Mouse (Mus musculus): ENCODE measurements around the gene Mosmo.
"Not testable (repeated sequence)": the region's sequence is repeated elsewhere in the genome, so short reads cannot be mapped to it uniquely, and the experiment has no call there.

The Mosmo gene

DNA sequence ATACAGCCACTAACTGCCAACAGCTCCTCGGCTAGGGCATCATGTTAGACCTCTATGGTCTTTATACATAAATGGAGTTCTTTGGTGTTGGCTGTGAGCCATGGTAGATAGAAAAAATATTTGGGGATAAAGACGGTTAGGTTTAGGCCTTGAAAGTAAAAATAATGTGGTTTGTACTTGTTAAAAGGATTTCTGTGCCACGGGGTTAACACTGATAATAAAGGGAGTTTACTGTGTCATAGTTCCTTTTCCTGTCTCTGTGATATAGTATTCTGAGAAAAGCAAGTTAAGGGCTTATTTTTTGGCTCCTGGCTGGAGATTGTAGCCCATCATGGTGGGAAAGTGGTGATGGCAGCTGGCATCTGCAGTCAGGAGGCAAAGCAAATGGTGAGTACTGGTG is 26.5 kb downstream of the Mosmo start:
- no peak for DNase-seq (ENCODE audit: low spot score)

DNA sequence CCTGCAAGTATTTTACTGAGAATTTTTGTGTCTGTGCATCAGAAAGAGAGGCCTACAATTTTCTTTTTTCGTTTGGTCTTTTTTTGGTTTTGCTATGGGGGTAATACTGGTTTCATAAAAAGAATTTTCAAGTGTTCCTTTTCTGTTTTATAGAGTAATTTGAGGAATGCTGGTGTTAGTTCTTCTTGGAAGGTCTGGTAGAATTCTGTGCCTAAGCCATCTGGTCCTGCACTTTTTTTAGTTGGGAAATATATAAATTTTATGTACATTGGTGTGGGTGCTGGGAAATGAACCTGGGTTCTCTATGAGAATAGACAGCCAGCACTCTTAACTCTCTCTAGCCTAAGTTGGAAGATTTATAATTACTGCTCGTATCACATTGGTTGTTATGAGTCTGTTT is 34.7 kb downstream of the Mosmo start:
- DNase-seq (ENCODE audit: low spot score): no peak

DNA sequence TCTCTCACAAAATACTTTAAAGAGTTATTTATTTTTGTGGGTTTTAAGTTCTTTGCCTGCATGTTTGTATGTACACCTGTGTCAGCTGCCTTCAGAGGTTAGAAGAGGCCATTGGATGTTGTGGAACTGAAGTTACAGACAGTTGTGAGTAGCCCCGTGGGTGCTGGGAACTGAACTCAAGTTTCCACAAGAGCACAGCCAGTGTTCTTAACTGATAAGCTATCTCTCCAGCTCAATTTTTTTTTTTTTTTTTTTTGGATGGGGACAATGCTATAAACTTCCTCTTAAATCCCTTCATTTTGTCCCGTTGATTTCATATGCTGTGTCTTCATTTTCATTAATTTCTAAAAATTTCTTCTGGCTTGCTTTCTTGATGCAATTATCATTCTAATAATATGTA is 35.8 kb downstream of the Mosmo start:
- no peak for DNase-seq (ENCODE audit: low spot score)

DNA sequence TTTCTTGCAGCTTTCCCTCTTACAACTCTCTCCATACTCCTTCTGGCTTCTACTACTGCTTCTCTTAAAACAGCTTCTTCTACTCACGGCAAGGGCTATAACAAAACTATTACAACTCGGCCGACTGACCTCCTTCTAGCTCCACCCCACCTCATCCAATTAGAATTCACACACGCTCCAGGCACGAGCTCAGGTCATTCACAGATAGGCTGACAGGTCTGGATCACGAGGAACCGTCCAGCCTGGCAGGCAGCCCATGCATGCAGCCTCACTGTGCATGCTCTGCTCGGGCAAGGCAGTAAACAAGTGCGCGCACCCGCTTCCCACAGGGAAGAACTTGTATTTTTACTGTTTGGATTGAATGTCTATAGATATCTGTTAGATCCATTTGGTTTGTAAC is 36.5 kb downstream of the Mosmo start:
- not testable (repeated sequence) for DNase-seq (ENCODE audit: low spot score)

DNA sequence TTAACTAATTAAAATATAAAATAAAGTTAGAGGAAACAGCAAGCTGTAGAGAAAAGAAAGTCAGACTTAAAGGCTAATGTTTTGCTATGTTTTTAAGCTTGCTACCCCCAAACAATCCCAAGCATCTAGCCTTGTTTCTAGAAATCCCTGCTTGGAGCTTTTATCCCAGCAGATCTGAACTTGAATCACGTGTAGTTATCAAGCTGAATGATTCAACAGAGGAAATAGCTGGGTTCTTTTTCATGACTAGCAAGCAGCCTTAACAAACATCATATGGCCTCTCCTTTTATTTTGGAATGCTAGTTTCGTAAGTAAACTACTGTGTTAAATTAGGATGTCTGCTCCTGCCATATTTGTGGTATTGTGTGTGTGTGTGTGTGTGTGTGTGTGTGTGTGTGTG is 39.8 kb downstream of the Mosmo start:
- no peak for DNase-seq (ENCODE audit: low spot score)

DNA sequence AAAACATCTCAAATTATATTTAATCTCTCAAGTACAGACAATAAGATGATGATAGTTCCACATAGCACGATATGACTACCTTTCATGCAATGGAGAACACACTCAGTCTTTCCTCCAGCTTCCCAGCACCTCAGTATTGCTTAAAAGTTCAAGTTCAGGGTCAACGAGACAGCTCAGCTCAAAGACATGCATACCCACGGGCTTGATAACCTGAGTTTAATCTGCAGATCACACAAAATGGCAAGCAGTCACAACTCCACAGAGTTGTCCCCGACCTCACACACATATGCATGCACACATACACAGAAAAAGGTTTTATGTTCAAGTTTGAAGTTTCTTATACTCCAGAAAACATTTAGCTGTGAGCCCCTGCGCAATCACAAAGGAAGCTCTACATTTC is 43.6 kb downstream of the Mosmo start:
- no peak for DNase-seq (ENCODE audit: low spot score)

DNA sequence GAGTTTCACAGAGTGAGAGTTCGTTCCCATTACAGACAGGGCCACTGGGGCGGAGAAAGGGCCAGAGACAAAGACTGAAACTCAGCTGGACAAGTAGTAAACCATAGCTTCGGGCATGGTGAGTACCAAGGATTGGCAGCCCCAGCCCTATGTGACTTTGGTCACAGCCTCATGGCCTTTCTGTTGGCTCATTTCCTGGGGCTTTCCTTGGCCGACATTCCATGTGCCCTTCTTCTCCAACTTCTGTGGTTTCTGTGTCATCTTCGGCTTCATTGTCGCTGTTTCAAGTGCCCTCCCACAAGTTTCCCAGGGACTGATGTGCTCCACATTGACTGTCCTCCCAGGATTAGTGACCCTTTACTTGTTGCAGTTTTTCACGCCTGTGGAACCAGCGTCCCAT is 44.0 kb downstream of the Mosmo start:
- DNase-seq (ENCODE audit: low spot score): no peak

DNA sequence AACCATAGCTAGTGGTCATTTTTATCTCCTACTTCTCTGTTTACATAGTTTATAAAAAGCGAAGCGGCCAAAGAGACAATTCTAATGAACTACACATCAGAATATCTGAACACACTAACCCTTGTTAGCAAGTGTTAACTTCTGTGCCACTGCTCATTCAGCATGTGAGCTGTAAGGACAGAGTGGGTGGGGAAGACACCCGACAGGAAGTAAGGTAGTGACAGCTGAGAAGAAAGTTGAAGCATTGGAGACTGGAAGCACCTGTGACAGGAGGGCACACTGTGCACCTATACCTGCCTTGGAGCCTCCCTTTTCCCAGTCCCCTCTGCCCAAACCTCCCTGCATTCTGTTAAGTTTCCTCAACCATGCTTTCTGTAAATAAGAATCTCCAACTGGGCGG is 44.6 kb downstream of the Mosmo start:
- DNase-seq (ENCODE audit: low spot score): no peak

DNA sequence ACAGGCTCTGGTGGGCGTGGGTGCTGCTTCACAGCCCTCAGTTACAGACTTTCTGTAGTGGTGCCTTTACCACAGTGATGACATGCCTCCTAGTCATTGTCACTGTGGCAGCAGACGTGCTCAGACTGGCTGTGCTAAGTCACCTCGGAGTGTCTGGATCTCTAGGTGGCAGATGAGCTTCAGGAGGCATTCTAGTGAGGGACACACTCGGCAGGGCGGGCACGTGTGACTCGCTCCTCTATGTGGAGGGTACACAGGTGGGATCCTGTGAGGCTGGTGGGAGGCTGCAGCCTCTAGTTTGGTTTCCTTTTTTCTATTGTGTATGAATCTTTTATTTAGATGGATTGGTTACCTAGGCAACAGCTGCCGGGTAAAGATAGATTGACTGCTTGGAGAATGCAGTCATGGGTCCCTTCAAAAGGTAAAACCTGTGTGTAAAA is 45.4 kb downstream of the Mosmo start:
- DNase-seq (ENCODE audit: low spot score): no peak

DNA sequence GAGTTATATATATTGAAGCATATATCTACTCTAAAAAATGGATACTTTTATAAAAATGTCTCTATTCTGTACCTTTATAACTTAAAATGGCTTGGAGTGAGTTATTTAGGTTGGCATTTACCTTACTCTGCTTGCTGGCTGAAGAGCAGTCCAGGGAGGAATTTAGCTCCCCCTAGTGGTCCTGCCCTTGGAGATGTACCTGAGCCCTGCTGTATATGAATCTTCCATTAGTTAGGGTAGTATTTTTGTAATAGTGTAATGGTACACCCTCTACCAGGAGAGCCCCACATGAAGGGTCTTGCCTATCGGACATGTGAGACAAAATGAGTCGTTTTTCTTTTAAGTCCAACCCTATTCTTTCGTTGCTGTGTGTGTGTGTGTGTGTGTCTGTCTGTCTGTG is 50.2 kb downstream of the Mosmo start:
- no peak for DNase-seq (ENCODE audit: low spot score)

DNA sequence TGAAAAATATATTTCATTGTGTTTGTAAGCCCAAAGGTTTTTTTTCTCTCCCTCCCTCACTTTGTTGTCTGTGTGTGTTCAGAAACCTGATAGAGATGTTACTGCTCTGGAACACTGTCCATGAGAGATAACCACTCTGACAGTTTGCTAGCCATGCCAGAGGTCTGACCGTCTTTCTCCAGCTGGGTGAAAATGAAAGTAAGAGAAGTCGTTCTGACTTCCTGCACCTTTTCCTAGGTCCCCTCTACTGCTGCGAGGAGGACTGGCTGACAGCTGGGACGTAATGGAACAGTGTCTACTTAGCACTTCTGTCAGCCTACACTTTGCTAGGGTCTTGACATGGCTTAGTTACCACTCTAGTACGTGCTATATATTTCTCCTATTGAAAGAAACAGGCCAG is 52.2 kb downstream of the Mosmo start:
- no peak for DNase-seq (ENCODE audit: low spot score)

DNA sequence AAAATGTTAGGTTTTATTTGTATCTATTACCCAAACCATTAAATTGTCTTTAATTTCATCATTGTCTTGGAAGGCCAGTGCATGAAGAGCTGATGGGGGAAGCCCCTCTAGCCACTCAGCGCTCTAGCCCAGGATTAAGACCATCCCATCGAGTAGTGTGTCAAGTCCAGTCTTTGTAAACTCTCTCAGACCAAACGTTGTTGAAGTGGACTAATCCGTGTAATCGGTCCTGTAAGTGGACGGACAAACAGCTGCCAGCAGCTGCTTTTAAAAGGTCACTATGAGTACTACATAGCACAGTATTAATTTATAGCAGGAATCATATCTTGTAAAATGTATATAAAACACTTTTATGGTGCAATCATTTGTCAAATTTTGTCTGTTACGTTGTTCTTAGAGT is 55.5 kb downstream of the Mosmo start:
- DNase-seq (ENCODE audit: low spot score): no peak

DNA sequence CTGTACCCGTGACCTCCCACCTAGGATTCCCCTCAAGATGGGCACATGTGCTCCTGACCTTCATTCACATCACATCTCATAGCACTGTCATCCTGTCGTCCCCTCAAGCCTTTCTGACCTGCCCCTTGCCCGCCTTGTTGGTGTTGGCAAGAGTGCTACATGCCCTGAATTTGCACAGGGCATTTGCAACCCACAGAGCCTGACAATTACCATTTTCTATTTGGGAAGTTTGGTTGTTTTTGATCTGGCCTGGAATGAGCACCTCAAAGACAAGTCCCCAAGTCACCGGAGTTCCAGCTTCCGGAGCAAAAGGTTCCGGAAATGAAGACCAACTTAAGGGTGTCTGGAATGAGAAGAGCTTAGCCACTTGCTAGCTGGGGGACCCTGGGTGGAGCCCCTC is 61.6 kb downstream of the Mosmo start, which contains the start of gene Vwa3a:
Gene Vwa3a (plus strand): TSS at position 301 of the 400 bp plus-strand sequence.
- no peak for DNase-seq (ENCODE audit: low spot score)

DNA sequence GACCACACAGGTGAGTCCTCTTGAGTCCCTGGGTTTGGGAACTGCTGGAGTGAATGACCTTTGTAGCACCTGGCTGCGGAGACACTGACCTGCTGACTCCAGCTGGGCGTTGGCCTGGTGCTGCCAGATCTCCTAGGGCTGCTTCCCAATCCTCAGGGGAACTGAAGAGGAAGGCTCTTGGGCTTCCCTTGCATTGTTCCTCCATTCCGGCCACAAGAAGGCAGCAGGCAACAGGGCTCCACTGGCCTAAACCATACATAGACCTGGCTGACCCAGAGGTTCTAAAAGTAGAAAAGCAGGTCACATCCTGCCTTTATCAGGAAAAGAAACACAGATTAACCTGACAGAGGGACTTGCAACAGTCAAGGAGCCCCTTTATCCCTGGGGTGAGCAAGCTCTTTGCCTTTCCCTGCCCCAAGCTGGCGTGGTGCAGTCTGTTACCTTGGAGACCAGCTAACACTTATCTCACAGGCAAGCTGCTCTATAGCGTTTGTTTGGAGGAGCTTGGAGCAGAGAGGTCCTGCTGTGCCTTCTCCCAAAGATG is 62.2 kb downstream of the Mosmo start:
- DNase-seq (ENCODE audit: low spot score): no peak

DNA sequence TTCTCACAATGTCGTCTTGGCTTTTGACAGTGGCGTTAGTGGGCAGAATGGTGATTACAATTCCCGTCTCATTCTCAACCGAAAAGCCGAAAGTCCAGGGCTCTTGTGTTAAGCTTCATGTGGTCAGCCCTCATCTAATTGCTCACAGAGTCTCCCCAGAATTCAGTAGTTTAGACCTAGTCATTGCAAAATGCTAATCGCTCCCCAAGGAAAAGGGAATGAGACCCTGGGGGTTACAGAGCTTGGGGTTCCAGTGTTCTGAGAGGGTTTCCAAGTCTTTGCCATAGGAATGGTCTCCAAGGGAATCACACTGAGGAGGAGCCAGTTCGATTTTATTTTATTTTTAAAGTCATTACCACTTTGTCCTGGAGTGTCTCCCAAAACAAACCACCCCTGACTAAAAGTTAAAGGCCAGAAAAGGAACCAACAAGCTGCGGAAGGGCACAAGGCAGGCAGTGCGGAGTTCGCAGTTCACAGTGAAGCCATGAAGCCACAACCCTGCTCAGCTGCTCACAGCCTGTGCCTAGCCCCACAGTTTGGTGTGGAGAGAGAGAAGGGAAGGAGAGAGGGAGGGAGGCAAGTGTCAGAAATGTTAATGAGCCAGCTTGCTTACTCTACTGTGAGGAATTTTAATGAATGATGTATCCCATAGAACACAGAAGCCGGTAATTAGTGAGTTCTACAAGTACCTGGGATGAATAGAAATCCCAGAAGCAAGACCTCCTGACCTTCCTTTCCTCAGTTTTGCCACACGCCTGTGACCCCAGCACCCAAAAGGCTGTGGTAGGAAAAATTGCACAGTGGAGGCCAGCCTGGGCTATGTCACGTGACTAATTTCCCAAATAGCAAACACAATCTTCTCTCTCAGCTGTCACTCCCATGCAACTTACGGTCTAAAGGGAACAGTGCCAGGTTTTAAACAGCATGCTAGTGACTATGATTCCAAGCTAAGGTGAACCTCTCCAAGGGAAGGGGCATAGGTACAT is 66.2 kb downstream of the Mosmo start:
- DNase-seq (ENCODE audit: low spot score): no peak

DNA sequence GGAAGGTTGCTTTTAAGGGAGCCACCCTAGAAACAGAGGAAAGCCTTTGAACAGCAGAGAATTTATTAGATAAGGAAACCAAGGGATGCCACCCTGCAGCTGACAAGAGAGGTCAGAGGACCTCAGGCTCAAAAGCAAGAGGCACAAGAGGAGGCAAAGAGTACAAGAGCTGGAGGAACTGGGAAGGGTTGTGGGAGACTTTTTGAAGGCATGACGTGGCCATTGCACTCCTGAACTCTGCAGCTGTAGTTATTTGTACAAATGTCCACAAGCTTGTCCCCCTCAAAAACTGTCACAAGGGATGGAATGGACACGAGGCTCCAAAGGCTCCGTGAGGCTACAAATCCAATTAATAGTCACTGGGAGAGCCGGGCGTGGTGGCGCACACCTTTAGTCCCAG is 67.2 kb downstream of the Mosmo start:
- DNase-seq (ENCODE audit: low spot score): no peak

DNA sequence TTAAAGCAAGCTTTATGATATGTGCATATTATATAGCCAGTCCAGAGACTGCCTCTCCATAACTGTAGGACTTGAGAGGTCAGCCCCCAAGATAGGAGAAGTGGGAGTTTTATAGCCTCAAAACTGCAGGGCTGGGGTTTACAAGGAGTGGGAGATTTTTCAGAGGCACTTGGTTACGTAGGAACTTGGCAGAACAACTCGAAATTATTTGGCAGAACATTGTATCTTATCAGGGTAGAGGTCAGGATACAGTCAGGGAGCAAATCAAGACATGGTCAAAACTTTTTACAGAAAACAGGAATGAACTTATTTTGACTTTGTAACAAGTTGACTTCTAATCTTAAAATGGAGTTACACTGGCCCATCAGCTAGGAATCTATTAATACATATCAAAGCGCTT is 68.6 kb downstream of the Mosmo start:
- peak; percentile 42 for DNase-seq (ENCODE audit: low spot score)

DNA sequence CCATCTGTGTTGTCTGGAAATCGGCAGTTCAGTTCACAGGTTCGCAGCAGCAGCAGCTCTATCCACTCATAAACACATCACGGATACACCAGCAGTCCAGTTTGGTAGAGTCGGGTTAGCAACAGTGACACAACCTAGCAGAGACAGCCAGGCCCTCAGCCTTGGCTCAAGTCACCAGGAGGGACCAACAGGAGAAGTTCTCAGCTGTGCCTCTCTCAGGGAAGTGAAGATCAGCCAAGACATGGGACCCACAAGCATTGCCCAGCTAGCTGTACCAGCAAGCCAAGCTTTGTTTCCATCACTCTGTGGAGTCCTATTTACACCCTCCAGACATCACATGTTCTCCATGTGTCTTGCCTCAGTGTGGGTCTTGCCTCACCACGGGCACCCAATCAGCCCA is 69.4 kb downstream of the Mosmo start:
- DNase-seq (ENCODE audit: low spot score): no peak

DNA sequence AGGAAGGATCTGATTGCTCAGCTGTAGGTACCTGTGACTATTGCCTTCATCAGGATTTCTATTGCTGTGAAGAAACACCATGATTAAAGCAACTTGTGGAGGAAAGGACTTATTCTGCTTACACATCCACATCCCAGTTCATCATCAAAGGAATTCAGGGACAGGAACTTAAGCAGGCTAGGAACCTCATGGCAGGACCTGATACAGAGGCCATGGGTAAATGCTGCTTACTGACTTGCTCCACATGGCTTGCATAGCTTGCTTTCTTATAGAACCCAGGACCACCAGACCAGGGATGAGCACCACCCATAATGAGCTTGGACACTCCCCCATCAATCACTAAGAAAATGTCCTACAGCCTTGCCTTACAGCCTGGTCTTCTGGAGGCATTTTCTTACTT is 71.1 kb downstream of the Mosmo start:
- no peak for DNase-seq (ENCODE audit: low spot score)

DNA sequence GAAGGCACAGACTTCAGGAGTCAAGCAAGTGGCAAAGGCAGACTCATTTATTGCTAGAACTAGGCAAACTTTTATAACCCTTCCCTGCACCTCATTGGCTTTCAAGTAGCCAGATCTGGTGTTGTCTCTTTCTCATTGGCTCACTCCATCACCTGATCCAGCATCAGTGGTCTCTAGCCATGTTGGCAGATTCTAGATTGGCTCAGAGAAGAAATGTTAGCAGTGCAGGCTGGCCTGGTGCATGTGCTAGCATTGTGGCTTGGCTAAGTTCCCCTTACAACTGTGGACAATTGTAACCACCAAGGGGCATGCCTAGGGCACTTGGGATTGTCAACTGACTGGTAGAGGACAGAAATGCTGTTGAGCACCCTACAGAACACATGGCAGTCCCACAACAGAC is 73.9 kb downstream of the Mosmo start:
- DNase-seq (ENCODE audit: low spot score): no peak

DNA sequence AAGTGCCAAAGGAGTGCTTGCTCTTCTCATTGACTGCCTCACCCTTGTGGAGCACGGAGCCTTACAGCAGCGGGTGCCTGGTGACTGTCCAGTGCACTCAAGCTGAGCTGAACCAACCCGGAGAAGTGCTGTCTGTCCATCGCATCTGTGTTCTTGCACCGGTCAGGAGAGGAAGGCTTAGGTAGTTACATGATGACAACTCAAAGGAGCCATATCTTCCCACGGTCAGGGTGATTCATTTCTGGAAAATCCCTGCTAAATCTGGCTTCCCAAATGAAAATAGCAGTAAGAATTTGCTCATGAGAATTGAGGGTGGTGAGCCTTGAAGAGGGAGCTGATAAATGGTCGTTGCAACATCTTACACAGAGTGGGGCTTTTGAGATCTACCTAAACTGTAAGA is 74.5 kb downstream of the Mosmo start:
- DNase-seq (ENCODE audit: low spot score): no peak

DNA sequence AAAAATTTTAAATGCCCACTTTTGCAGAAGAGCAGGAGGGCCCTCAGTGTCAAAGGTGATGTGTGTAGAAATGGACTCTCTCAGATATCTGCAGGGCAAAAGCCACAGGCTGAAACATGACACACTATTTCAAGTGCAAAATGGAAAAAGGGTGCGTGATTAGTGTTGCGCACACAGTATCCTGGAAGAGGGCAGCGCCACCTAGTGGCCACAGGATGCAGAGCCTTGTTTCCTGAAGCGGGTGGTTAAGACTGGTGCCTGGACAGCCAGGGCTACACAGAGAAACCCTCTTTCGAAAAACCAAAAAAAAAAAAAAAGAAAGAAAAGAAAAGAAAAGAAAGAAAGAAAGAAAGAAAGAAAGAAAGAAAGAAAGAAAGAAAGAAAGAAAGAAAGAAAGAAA is 77.3 kb downstream of the Mosmo start:
- peak; percentile 38 for DNase-seq (ENCODE audit: low spot score)

DNA sequence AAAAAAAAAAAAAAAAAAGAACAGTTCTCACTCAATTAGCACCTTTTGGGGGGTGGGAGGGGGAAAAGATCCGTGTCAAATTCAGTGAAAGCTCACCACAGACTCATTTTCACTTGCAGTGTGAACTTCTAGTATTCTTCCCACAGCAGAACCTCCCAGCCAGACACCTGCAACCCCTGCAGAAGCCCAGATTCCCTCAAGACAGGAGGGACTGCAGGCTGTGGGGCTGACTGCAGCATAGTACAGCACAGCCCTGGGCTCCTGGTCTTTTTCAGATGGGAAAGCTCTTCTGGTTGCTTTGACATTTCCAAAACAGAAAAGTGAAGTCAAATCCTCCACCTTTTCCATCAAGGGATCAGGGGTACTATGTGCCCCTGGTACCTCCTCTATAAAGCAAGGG is 90.0 kb downstream of the Mosmo start:
- no peak for DNase-seq (ENCODE audit: low spot score)

DNA sequence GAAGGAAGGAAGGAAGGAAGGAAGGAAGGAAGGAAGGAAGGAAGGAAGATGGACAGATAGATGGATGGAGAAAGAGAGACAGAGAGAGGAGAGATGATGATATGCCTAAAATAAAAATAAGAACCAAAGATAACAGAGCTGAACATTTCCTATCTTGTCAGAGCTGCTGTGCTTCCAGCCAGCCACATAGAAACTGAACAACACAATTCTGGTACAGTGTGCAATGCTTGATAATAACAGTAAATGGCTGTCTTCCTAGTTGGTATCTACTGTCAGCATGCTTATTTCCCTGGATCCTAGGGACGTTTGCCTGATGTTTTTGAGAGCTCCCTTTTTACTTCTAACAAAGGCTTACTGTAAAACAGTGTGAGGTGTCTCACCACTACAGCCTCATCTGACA is 94.0 kb downstream of the Mosmo start:
- DNase-seq (ENCODE audit: low spot score): no peak
